Mouse (Mus musculus): Measurements from ENCODE around the gene Dgcr2.

- TF ChIP-seq POLR2A (IDR thresholded peaks at IDR 0.05; ENCODE audit: low read depth, low read length) (no peak), CTCF (IDR thresholded peaks at IDR 0.05; ENCODE audit: extremely low read depth, insufficient read length, insufficient replicate concordance, low read depth, low read length) (no peak)
Measured at GRCm38 (mm10) chr16:17802839-17803674, 95.3 kb downstream of the Dgcr2 start.

All from small intestine, adult 2 months (tissue).